Mouse (Mus musculus): ENCODE measurements around the gene Adgrf1. TPM values are rescaled to one million over a fixed set of nuclear protein-coding genes. Genes with fewer than 3 reads are reported as not detected.

Gene Adgrf1
- total RNA-seq, 2 experiments from 2014 or later: not detected

DNA sequence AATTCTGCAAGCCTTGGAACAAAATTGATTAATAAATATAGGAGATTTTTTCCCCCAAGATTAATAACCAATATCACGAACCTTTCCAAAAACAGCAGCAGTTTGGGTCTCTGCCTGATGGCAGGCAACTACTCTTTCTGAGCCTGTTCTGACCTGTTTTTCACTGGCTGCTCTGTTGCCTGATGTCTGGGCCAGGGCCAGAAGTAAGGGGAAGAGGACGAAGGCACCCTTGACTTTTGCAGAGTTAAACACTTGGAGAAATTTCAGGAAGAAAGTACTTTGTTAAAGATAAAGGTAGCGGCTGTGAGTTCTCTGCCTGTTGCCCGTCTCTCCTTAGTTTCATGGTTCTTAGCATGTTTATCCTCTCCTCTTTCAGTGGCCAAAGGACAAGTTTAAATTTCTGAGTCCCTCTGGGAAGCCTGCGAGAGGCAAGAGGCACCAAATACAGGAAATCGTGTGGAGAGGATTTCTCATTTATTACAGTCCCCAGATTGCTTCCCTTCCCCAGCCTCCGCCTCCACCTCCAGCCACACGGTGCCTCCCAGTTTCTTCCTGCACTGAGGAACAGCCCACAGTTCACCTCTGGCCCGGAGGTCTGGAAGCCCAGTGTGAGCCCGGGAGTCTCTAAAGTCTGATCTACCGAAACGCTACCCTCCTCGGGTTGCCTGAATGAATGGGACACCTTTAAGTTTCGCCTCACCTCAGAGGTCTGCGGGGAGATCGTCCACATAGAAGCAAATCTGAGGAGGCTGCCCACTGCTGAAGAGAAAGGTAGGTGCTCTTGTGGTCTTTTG, 89.9 kb downstream of the Adgrf1 start, which contains the start of gene Adgrf5:
TSS of gene Adgrf5 (plus strand) at position 626 of the 794 bp plus-strand sequence.
- H3K4me3 ChIP-seq: peak within 1 kb of the TSS; percentile 25
- H3K27ac ChIP-seq: peak within 1 kb of the TSS; percentile 46
- no peak for TF ChIP-seq CTCF (conservative IDR thresholded peaks at IDR 0.05)
- no peak for DNase-seq (ENCODE audit: low spot score in 2 of 2)

DNA sequence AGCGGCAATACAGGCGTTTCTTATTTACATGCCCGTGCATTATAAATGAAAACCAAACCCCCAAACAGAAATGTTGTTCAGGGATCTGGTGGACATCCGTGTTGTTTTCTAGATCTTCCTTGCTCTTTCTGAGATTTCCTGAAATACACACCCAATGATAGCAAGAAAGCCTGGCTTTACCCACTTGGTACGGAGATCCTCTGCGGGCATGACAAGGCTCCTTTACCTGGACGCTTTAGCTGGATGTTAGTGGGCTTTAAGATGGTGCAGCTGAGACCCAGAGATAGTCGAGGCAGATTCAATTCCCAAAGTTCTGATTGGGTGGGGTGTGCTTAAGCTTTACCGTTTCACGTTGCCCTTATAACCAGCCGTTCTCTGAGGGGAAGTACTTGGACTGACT, 90.9 kb downstream of the Adgrf1 start:
- Histone ChIP-seq H3K27ac (no peak overlapping the region), H3K4me3 (peak overlapping the region; percentile 25)
- TF ChIP-seq CTCF (conservative IDR thresholded peaks at IDR 0.05): no peak
- no peak for DNase-seq (ENCODE audit: low spot score in 2 of 2)

DNA sequence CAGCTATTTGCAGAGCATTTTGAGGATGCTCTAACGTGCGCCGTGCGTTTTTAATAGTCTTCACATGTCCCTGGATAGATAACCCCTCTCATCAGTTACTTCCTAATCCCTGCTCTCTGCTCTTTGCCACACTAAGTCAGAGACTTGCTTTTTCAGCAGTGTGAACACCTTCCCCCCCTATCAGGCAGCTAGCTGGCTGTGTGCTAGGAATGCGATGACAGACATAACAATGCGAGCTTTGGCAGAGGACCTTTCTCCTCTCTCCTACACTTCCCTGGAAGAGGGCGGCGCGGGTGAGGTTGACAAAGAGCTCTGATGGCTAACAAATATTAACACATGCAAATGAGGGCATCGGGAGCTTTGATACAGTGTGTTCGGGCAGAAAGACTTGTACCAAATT, 92.2 kb downstream of the Adgrf1 start:
- no peak for TF ChIP-seq CTCF (conservative IDR thresholded peaks at IDR 0.05)
- H3K4me3 ChIP-seq: no peak overlapping the region
- no peak for DNase-seq (ENCODE audit: low spot score in 2 of 2)
- peak overlapping the region; percentile 36; the same call in 1 of the 2 replicates for H3K27ac ChIP-seq

DNA sequence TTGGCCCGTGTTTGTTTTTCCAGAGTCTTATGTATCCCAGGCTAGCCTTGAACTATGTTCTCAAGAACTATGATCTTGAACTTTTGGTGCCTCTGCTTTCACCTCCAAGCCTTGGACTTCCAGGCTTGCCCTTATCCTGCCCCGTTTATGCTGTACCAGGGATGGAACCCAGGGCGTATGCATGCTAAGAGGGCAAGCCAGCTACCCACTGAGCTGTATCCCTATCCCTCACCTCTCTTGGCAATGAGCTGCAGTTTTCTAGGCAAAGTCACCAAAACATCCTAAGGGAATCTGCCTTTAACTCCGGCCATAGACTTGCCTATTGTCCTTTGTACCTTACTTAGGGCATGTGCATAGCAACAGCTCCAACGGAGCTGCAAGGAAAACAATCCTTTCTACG, 92.8 kb downstream of the Adgrf1 start:
- Histone ChIP-seq H3K27ac (peak overlapping the region; percentile 36; the same call in 1 of the 2 replicates), H3K4me3 (no peak overlapping the region; the same call in 1 of the 2 replicates)
- no peak for DNase-seq (ENCODE audit: low spot score in 2 of 2)
- TF ChIP-seq CTCF (conservative IDR thresholded peaks at IDR 0.05): no peak

DNA sequence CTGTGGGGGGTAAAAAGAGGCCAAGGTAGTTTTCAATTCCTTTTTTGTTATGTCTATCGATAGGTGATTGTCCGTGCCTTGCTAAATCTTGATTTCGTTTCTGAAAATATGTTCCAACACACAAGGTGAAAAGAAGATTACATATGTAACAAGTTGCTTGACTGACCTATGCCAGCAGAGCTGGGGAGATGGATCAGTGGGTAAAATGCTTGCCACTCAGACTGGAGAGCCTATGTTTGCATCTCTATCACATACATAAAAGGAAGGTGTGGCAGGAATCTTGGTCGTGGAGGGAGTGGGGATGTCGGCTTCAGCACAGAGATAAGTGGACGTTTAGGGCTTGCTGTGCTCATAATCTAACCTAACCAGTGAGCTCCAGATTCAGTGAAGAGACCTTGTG, 93.8 kb downstream of the Adgrf1 start:
- no peak for TF ChIP-seq CTCF (conservative IDR thresholded peaks at IDR 0.05)
- 0 out of 2 replicates have a peak overlapping the region, but pooled peaks have one; percentile 18 for H3K27ac ChIP-seq
- H3K4me3 ChIP-seq: no peak overlapping the region
- no peak for DNase-seq (ENCODE audit: low spot score in 2 of 2)

DNA sequence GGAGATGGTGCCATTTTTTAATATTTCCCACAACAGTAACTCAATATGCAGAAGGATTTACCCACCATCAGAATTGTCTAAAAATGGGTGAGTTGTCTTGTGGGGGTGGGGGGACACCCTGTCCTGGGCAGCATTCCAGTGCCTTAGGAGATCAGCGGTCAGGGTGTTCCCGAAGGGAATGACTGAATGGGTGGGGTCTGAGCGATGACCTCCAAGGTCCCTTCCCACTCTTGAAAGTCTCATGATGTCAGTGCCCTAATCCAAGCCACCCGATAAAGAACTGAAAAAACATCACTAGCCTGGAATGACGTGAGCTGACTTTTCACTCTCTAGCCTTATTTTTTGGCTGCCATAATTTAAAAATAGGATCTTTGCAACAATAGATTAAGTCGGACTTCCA, 95.2 kb downstream of the Adgrf1 start:
- Histone ChIP-seq H3K4me3 (no peak overlapping the region), H3K27ac (peak overlapping the region; percentile 77; the same call in 1 of the 2 replicates)
- DNase-seq (ENCODE audit: low spot score in 2 of 2): no peak
- no peak for TF ChIP-seq CTCF (conservative IDR thresholded peaks at IDR 0.05)

DNA sequence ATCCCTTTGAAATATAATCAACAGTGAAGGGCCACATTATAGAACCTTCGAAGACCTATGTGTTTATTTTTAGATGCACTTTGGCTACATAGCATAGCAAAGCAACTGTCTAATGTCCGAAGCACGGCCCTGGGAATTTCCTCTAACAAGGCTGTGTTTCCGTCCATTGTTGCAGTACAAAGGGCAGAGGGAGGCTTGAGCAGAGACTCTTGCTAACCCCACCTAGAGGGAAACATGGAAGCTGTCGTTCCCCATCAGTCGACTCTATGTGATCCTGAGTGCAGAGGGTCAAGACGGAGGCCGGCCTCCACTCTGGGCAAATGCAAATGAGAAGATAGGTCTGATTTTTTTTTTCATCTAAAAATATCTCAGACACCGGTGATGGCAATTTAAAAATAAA, 96.4 kb downstream of the Adgrf1 start:
- no peak for DNase-seq (ENCODE audit: low spot score in 2 of 2)
- Histone ChIP-seq H3K4me3 (no peak overlapping the region), H3K27ac (peak overlapping the region; percentile 77)
- TF ChIP-seq CTCF (conservative IDR thresholded peaks at IDR 0.05): no peak

DNA sequence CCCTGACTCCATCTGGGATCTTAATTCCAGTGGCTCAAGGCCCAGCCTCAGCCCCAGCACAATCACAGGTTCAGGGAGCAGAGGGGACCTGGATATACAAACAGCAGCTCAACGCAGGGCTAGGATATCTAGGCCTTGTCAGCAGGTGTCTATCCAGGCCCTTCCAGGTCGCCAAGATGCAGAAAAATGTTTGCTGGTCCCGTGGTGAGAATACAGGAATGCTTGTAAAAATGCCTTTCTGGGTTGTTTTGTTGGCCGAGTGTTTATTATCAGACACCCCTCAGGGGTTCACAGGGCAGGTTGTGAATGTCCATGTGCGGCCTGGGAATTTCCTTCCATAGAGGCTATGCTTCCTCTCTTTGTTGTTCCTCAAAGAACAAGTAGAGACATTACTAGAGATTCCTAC, 98.0 kb downstream of the Adgrf1 start:
- TF ChIP-seq CTCF (conservative IDR thresholded peaks at IDR 0.05): no peak
- Histone ChIP-seq H3K4me3 (no peak overlapping the region), H3K27ac (peak overlapping the region; percentile 64; the same call in 1 of the 2 replicates)
- DNase-seq (ENCODE audit: low spot score in 2 of 2): no peak

DNA sequence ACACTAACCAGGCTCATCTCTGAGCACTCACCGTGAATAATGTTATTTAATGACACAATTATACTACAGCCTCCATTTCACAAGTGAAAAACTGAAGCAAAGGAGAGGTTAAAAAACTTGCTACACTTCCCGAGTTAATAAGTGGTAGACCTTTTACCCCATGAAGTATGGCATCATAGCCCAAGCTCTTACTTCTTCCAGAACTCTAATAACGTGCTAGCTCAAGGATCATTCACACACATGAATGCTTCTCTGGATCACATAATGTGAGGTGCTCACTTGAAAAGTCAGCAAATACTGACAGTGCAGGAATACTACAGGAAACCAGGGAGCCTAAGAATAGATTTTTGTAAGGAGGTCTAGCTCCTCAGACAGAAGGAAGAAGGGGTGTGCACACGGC, 102.5 kb downstream of the Adgrf1 start:
- H3K27ac ChIP-seq: no peak overlapping the region
- DNase-seq (ENCODE audit: low spot score in 2 of 2): no peak
- TF ChIP-seq CTCF (conservative IDR thresholded peaks at IDR 0.05): no peak
- H3K4me3 ChIP-seq: no peak overlapping the region

DNA sequence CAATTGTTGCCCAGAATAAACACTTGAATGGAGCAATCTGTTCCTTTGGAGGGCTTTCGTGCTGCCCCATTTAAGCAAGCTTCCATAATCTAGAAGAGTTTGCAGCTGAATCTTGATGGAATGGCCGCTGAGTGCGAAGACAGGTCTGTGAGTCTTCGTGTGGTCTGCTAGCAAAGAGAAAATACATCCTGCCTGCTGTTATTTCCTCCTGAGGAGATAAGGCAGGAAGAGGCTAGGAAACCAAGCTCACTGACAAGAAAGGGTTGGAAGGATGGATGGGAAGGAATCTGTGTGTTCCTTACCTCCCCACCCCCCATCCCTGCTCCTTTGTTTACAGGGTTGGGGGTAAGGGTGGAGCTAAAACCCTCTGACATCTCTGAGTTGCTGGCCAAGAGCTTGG, 103.9 kb downstream of the Adgrf1 start:
- TF ChIP-seq CTCF (conservative IDR thresholded peaks at IDR 0.05): no peak
- Histone ChIP-seq H3K27ac (0 out of 2 replicates have a peak overlapping the region, but pooled peaks have one; percentile 18), H3K4me3 (no peak overlapping the region)
- DNase-seq (ENCODE audit: low spot score in 2 of 2): no peak

Other genes starting within 250 kb of the Adgrf1 start
- 10 to 100 TPM; 29.7 to 30.9 TPM for gene Adgrf5, start 90.1 kb downstream of the Adgrf1 start, total RNA-seq (2021)
- not detected for gene Mep1a, start 232.5 kb downstream of the Adgrf1 start, total RNA-seq (2021)

Data from layer of hippocampus, adult 2 months (tissue).